Mouse (Mus musculus) intestine, postnatal 0 days (tissue): Measurements from ENCODE around the gene Ap1g2. TPM values are rescaled to one million over a fixed set of nuclear protein-coding genes. Genes with fewer than 3 reads are reported as not detected.

ENCODE experiments used
- ATAC-seq: fragments of 200-750 bp; cut with Nextera tagmentation; 2 replicates; pipeline ENCODE4 v1.8.0; 2017; ENCODE audit warnings: mild to moderate bottlenecking, moderate TSS enrichment, moderate library complexity
- H3K27ac ChIP-seq: fragments of 300-500 bp; sonication (generic); 2 replicates; pipeline ENCODE4 v1.5.1; 2014; ENCODE audit warnings: mild to moderate bottlenecking, low read depth, low read length, moderate library complexity
- H3K27me3 ChIP-seq: fragments of 300-500 bp; sonication (generic); replicated peaks from 2 replicates; pipeline ENCODE4 v1.6.1; 2014; ENCODE audit warnings: low read length, mixed read lengths; ENCODE audit not compliant: control insufficient read depth, insufficient read depth
- H3K36me3 ChIP-seq: fragments of 300-500 bp; sonication (generic); 2 replicates; pipeline ENCODE4 v1.6.1; 2014; ENCODE audit warnings: mild to moderate bottlenecking, moderate library complexity; ENCODE audit not compliant: control insufficient read depth, insufficient read depth
- H3K4me1 ChIP-seq: fragments of 300-500 bp; sonication (generic); replicated peaks from 2 replicates; pipeline ENCODE4 v1.6.1; 2014; ENCODE audit warnings: antibody characterized with exemption, low read length, mixed read lengths; ENCODE audit not compliant: control insufficient read depth, insufficient read depth
- H3K4me2 ChIP-seq: fragments of 300-500 bp; sonication (generic); replicated peaks from 2 replicates; pipeline ENCODE4 v1.6.1; 2014; ENCODE audit warnings: low read depth, mild to moderate bottlenecking, moderate library complexity
- H3K4me3 ChIP-seq: fragments of 300-500 bp; sonication (generic); 2 replicates; pipeline ENCODE4 v1.5.1; 2014; ENCODE audit warnings: low read depth, low read length
- H3K9ac ChIP-seq: fragments of 300-500 bp; sonication (generic); 2 replicates; pipeline ENCODE4 v1.6.1; 2014; ENCODE audit warnings: mild to moderate bottlenecking, low read depth, low read length
- H3K9me3 ChIP-seq: fragments of 300-500 bp; sonication (generic); 2 replicates; pipeline ENCODE4 v1.6.1; 2016; ENCODE audit warnings: mixed run types; ENCODE audit not compliant: control insufficient read depth
- CTCF ChIP-seq: sonication (generic); IDR thresholded peaks from 2 replicates; pipeline ENCODE4 v1.5.1; 2016; ENCODE audit warnings: low read depth, mild to moderate bottlenecking, control low read depth, antibody characterized with exemption, moderate library complexity
- WGBS: fragments of 180-500 bp; shearing (Covaris S2); extraction: QIAGEN DNeasy Blood & Tissue Kit; methylation state at CpG from one replicate; pipeline ENCODE4 v1.1.7; 2014; 5-methylcytosine and 5-hydroxymethylcytosine counted together
- polyA plus RNA-seq: library from polyadenylated mRNA; unstranded; fragments of >200 nt; fragmentation: Nextera tagmentation; extraction: Ambion mirVana; gene quantifications from 2 replicates; pipeline ENCODE4 v1.2.1, GENCODE M21; 2015

The Ap1g2 gene
- polyA plus RNA-seq, 1 experiment from 2014 or later: 75.3 TPM

- peak; percentile 85 for ATAC-seq
- Histone ChIP-seq H3K9ac (no peak overlapping the region), H3K27ac (no peak overlapping the region), H3K27me3 (peaks cover 5% of the 10 kb centered on the region; the same call in 1 of the 2 replicates), H3K9me3 (no peaks in the 10 kb centered on the region), H3K4me1 (no peaks in the 10 kb centered on the region), H3K36me3 (no peaks in the 10 kb centered on the region), H3K4me3 (no peak overlapping the region), H3K4me2 (peak overlapping the region; percentile 37)
- 7% methylated on average over 5 of the region's 5 CpGs for WGBS
- peak; percentile 92 for TF ChIP-seq CTCF
Measured at GRCm38 (mm10) chr14:55121947-55122346, 15.6 kb upstream of the Ap1g2 start.

- Histone ChIP-seq H3K4me1 (0 out of 2 replicates have a peak, but pooled peaks cover 5% of the 10 kb centered on the region), H3K36me3 (no peaks in the 10 kb centered on the region), H3K27me3 (peaks cover 25% of the 10 kb centered on the region), H3K4me2 (no peak overlapping the region), H3K9ac (no peak overlapping the region), H3K4me3 (no peak overlapping the region), H3K27ac (no peak overlapping the region), H3K9me3 (no peaks in the 10 kb centered on the region)
- TF ChIP-seq CTCF: peak; percentile 53
- no peak for ATAC-seq
- 70% methylated on average over 4 of the region's 4 CpGs for WGBS
Measured at GRCm38 (mm10) chr14:55119421-55120134, 13.2 kb upstream of the Ap1g2 start.

GRCm38 (mm10) chr14:55118852-55119251, 12.5 kb upstream of the Ap1g2 start:
- ATAC-seq: no peak
- 73% methylated on average over 4 of the region's 4 CpGs for WGBS
- peaks cover 31% of the 10 kb centered on the region for H3K27me3 ChIP-seq

GRCm38 (mm10) chr14:55116425-55117200, 10.2 kb upstream of the Ap1g2 start, which contains the start of gene Jph4:
Jph4 (minus strand) TSS chr14:55116935.
- 0 out of 2 replicates have a peak, but pooled peaks cover 9% of the 10 kb centered on the region for H3K4me1 ChIP-seq
- no peak within 1 kb of the TSS for H3K27ac ChIP-seq
- ATAC-seq: no peak
- H3K4me3 ChIP-seq: peak within 1 kb of the TSS; percentile 51; the same call in 1 of the 2 replicates
- H3K9ac ChIP-seq: no peak within 1 kb of the TSS
- 12% methylated on average over 21 of the region's 21 CpGs for WGBS
- H3K9me3 ChIP-seq: no peaks in the 10 kb centered on the region
- H3K27me3 ChIP-seq: peaks cover 41% of the 10 kb centered on the region
- TF ChIP-seq CTCF: no peak
- H3K4me2 ChIP-seq: peak within 1 kb of the TSS; percentile 95
- H3K36me3 ChIP-seq: no peaks in the 10 kb centered on the region

More at GRCm38 (mm10) chr14:55118852-55119251, 12.5 kb upstream of the Ap1g2 start:
- Histone ChIP-seq H3K27ac (no peak overlapping the region), H3K9me3 (no peaks in the 10 kb centered on the region), H3K9ac (no peak overlapping the region), H3K4me3 (no peak overlapping the region), H3K36me3 (no peaks in the 10 kb centered on the region), H3K4me2 (no peak overlapping the region), H3K4me1 (0 out of 2 replicates have a peak, but pooled peaks cover 9% of the 10 kb centered on the region)
- no peak for TF ChIP-seq CTCF

GRCm38 (mm10) chr14:55115846-55116245, 9.5 kb upstream of the Ap1g2 start:
- H3K4me1 ChIP-seq: 0 out of 2 replicates have a peak, but pooled peaks cover 9% of the 10 kb centered on the region
- peaks cover 41% of the 10 kb centered on the region for H3K27me3 ChIP-seq
- H3K9me3 ChIP-seq: no peaks in the 10 kb centered on the region
- H3K4me2 ChIP-seq: peak overlapping the region; percentile 95
- WGBS: 4% methylated on average over 8 of the region's 8 CpGs
- no peak for TF ChIP-seq CTCF
- H3K9ac ChIP-seq: no peak overlapping the region
- no peak overlapping the region for H3K27ac ChIP-seq
- ATAC-seq: peak; percentile 28; the same call in 1 of the 2 replicates
- H3K36me3 ChIP-seq: no peaks in the 10 kb centered on the region
- peak overlapping the region; percentile 51 for H3K4me3 ChIP-seq
